Mouse (Mus musculus): ENCODE results near the gene Osbpl3.

- no peak for TF ChIP-seq CTCF (IDR thresholded peaks at IDR 0.05; ENCODE audit: extremely low read depth, insufficient read depth, low read length)
- TF ChIP-seq POLR2A (IDR thresholded peaks at IDR 0.05; ENCODE audit: extremely low read depth, insufficient read depth, low read length): no peak
Observed at GRCm38 (mm10) chr6:50354688-50355660, 101.0 kb downstream of the Osbpl3 start.

Measured in cortical plate, adult 2 months (tissue).